19 mouse cellular contexts compared by ENCODE assay signal in genomic region chr3:148448465-148448864, GRCm38 (mm10).
DNase-seq lines count a peak whose midpoint lies in the region; ATAC-seq and TF ChIP-seq lines count a peak whose summit lies in the region.
"Had no signal": no experiment of that assay in that cellular context is flagged by ENCODE, and none has a peak within 500 bp of the region (broad histone marks: within the 10 kb centered on the region; RNA-seq: fewer than 3 reads in every experiment).

No protein-coding gene starts in this region.

- H3K4me3 ChIP-seq in intestine, embryonic 14.5 days (ENCODE audit: low read depth, low read length): no peak overlapping the region
- H3K4me3 ChIP-seq in intestine, postnatal 0 days (ENCODE audit: low read depth, low read length): no peak overlapping the region
- H3K4me3 ChIP-seq in forebrain, embryonic 13.5 days: no peak overlapping the region
- H3K4me3 ChIP-seq in hindbrain, embryonic 14.5 days (replicated peaks; ENCODE audit: low read length): no peak overlapping the region
- no peak overlapping the region for H3K4me3 ChIP-seq in midbrain, embryonic 14.5 days (replicated peaks; ENCODE audit: low read depth, low read length)
- H3K4me3 ChIP-seq: embryonic facial prominence, embryonic 13.5 days; left cerebral cortex, adult 2 months; limb, embryonic 13.5 days; megakaryocyte, embryonic 14.5 days had no signal

- TF ChIP-seq CTCF in intestine, postnatal 0 days (IDR thresholded peaks at IDR 0.05; ENCODE audit: low read depth): no peak

- 48% methylated on average over 1 of the region's 1 CpGs for WGBS in intestine, embryonic 14.5 days
- WGBS in intestine, postnatal 0 days: 54% methylated on average over 1 of the region's 1 CpGs
- WGBS in forebrain, embryonic 13.5 days: 9% methylated on average over 1 of the region's 1 CpGs
- WGBS in hindbrain, embryonic 14.5 days: 11% methylated on average over 1 of the region's 1 CpGs
- WGBS in midbrain, embryonic 14.5 days: 13% methylated on average over 1 of the region's 1 CpGs

- no peak for DNase-seq in intestine, embryonic 14.5 days (ENCODE audit: low spot score)
- DNase-seq in hindbrain, embryonic 14.5 days (ENCODE audit: low spot score): no peak
- DNase-seq in midbrain, embryonic 14.5 days: no peak
- DNase-seq in cerebellum, adult 8-10 months: no peak
- no peak for DNase-seq in embryo, embryonic 10.5 days (ENCODE audit: low spot score)
- DNase-seq in lung, adult 18-20 months: no peak
- DNase-seq: adrenal gland, postnatal 10 days; cerebellum, adult 11-12 months; heart, adult 18-20 months; kidney, adult 11 months; kidney, postnatal 10 days; lung, postnatal 14 days had no signal

- peak; percentile 62; the same call in 1 of the 2 replicates for ATAC-seq in intestine, embryonic 14.5 days (replicated peaks; ENCODE audit: low FRiP score, low TSS enrichment, low read depth)
- no peak for ATAC-seq in intestine, postnatal 0 days
- peak; percentile 95 for ATAC-seq in forebrain, embryonic 13.5 days
- peak; percentile 62; the same call in 1 of the 2 replicates for ATAC-seq in hindbrain, embryonic 14.5 days (ENCODE audit: low FRiP score)
- ATAC-seq in midbrain, embryonic 14.5 days (ENCODE audit: low FRiP score, low TSS enrichment): peak; percentile 46; the same call in 1 of the 2 replicates

- no peak overlapping the region for H3K27ac ChIP-seq in intestine, embryonic 14.5 days (ENCODE audit: low read depth)
- no peak overlapping the region for H3K27ac ChIP-seq in intestine, postnatal 0 days (ENCODE audit: low read depth, low read length)
- no peak overlapping the region for H3K27ac ChIP-seq in forebrain, embryonic 13.5 days
- no peak overlapping the region for H3K27ac ChIP-seq in hindbrain, embryonic 14.5 days
- no peak overlapping the region for H3K27ac ChIP-seq in midbrain, embryonic 14.5 days (replicated peaks; ENCODE audit: low read depth, low read length)
- H3K27ac ChIP-seq: embryonic facial prominence, embryonic 13.5 days; left cerebral cortex, adult 2 months; limb, embryonic 13.5 days; liver, embryonic 14.5 days had no signal

- H3K27me3 ChIP-seq in intestine, embryonic 14.5 days (replicated peaks; ENCODE audit: control insufficient read depth, insufficient read depth, low read length): no peaks in the 10 kb centered on the region
- no peaks in the 10 kb centered on the region for H3K27me3 ChIP-seq in intestine, postnatal 0 days (replicated peaks; ENCODE audit: control insufficient read depth, insufficient read depth, low read length)
- no peaks in the 10 kb centered on the region for H3K27me3 ChIP-seq in forebrain, embryonic 13.5 days
- H3K27me3 ChIP-seq in hindbrain, embryonic 14.5 days (ENCODE audit: control insufficient read depth, insufficient read depth, low read length): no peaks in the 10 kb centered on the region
- H3K27me3 ChIP-seq in midbrain, embryonic 14.5 days (ENCODE audit: control insufficient read depth, insufficient read depth, low read length): no peaks in the 10 kb centered on the region
- H3K27me3 ChIP-seq: embryonic facial prominence, embryonic 13.5 days; limb, embryonic 13.5 days; megakaryocyte, embryonic 14.5 days had no signal

- H3K9me3 ChIP-seq in intestine, embryonic 14.5 days (ENCODE audit: control insufficient read depth, low read length): no peaks in the 10 kb centered on the region
- H3K9me3 ChIP-seq in intestine, postnatal 0 days (ENCODE audit: control insufficient read depth): no peaks in the 10 kb centered on the region
- no peaks in the 10 kb centered on the region for H3K9me3 ChIP-seq in forebrain, embryonic 13.5 days (replicated peaks)
- no peaks in the 10 kb centered on the region for H3K9me3 ChIP-seq in hindbrain, embryonic 14.5 days (ENCODE audit: control insufficient read depth, low read length)
- H3K9me3 ChIP-seq in midbrain, embryonic 14.5 days (ENCODE audit: control insufficient read depth, low read length): no peaks in the 10 kb centered on the region
- H3K9me3 ChIP-seq: embryonic facial prominence, embryonic 13.5 days; limb, embryonic 13.5 days; megakaryocyte, embryonic 14.5 days had no signal

- no peak overlapping the region for H3K9ac ChIP-seq in intestine, embryonic 14.5 days (ENCODE audit: low read length)
- H3K9ac ChIP-seq in intestine, postnatal 0 days (ENCODE audit: low read depth, low read length): no peak overlapping the region
- no peak overlapping the region for H3K9ac ChIP-seq in forebrain, embryonic 13.5 days
- H3K9ac ChIP-seq in hindbrain, embryonic 14.5 days: no peak overlapping the region
- H3K9ac ChIP-seq in midbrain, embryonic 14.5 days (replicated peaks; ENCODE audit: low read length): no peak overlapping the region
- H3K9ac ChIP-seq: embryonic facial prominence, embryonic 13.5 days; limb, embryonic 13.5 days; liver, embryonic 14.5 days had no signal

- no peak overlapping the region for H3K4me2 ChIP-seq in intestine, embryonic 14.5 days (ENCODE audit: low read length)
- H3K4me2 ChIP-seq in intestine, postnatal 0 days (replicated peaks; ENCODE audit: low read depth): no peak overlapping the region
- H3K4me2 ChIP-seq in forebrain, embryonic 13.5 days: no peak overlapping the region
- H3K4me2 ChIP-seq in hindbrain, embryonic 14.5 days (replicated peaks): no peak overlapping the region
- no peak overlapping the region for H3K4me2 ChIP-seq in midbrain, embryonic 14.5 days (ENCODE audit: low read length)
- H3K4me2 ChIP-seq: embryonic facial prominence, embryonic 13.5 days; limb, embryonic 13.5 days had no signal

- no peaks in the 10 kb centered on the region for H3K36me3 ChIP-seq in intestine, embryonic 14.5 days (ENCODE audit: control insufficient read depth, insufficient read depth, low read length)
- H3K36me3 ChIP-seq in intestine, postnatal 0 days (ENCODE audit: control insufficient read depth, insufficient read depth): no peaks in the 10 kb centered on the region
- H3K36me3 ChIP-seq in forebrain, embryonic 13.5 days (ENCODE audit: poor library complexity, severe bottlenecking): no peaks in the 10 kb centered on the region
- no peaks in the 10 kb centered on the region for H3K36me3 ChIP-seq in hindbrain, embryonic 14.5 days (replicated peaks; ENCODE audit: control insufficient read depth, insufficient read depth)
- no peaks in the 10 kb centered on the region for H3K36me3 ChIP-seq in midbrain, embryonic 14.5 days (ENCODE audit: control insufficient read depth, insufficient read depth, low read length)
- H3K36me3 ChIP-seq: embryonic facial prominence, embryonic 13.5 days; limb, embryonic 13.5 days had no signal

- H3K4me1 ChIP-seq in intestine, embryonic 14.5 days (replicated peaks; ENCODE audit: control insufficient read depth, insufficient read depth, low read length): no peaks in the 10 kb centered on the region
- H3K4me1 ChIP-seq in intestine, postnatal 0 days (replicated peaks; ENCODE audit: control insufficient read depth, insufficient read depth, low read length): no peaks in the 10 kb centered on the region
- H3K4me1 ChIP-seq in forebrain, embryonic 13.5 days: peaks cover 16% of the 10 kb centered on the region
- H3K4me1 ChIP-seq in hindbrain, embryonic 14.5 days (replicated peaks; ENCODE audit: control insufficient read depth, insufficient read depth, low read length): no peaks in the 10 kb centered on the region
- no peaks in the 10 kb centered on the region for H3K4me1 ChIP-seq in midbrain, embryonic 14.5 days (ENCODE audit: control insufficient read depth, insufficient read depth, low read length)
- H3K4me1 ChIP-seq: limb, embryonic 13.5 days; megakaryocyte, embryonic 14.5 days had no signal
